Mouse (Mus musculus): ENCODE measurements at regions not wholly inside any gene's neighbourhood (a gene's known extent, or its start where the extent isn't known, plus 50 kb on each side); places are given as distances from the start of the nearest gene placed in this dataset.

DNA sequence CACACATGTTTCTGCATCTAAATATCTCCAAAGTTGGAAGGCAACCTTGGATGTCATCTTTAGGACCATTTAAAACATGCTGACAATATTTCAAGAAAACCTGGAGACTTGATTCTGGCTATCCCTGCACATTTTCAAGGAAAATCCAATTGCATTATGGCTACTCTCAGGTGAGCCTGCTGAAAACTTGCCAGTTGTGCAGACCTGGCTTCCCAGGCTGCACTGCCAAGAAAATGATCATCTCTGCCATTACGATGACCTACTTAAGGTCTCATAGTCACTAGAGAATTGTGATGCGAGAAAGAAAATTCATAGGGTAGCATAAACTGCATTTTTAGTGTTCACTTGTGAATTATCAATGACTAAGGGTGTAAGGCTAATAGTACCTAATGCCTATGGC lies 225.2 kb downstream of the Btg1 start:
- DNase-seq: no peak
- intact Hi-C loops (cut with DNase I; ENCODE audit: low total_unique reads): no loop called here

DNA sequence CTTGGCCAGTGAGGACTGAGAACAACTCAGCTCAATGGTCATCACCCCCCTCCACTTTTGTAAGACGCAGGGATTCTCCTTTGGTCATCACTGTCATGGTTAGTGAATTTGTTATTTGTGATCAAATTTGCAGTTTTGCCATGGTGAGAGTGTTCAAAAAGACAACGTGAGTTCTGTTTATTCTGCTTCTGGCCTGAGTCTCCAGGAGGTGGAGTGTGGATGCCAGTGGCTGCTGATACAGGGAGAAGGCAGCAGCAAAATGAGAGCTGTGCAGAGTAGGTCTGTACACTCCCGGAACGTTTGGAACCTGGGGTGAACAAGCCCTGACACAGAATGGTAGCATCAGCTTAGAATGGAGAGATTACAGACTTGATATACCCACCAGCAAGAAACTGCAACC lies 229.1 kb downstream of the Btg1 start:
- intact Hi-C loops (cut with DNase I; ENCODE audit: low total_unique reads): no loop called here
- no peak for DNase-seq

DNA sequence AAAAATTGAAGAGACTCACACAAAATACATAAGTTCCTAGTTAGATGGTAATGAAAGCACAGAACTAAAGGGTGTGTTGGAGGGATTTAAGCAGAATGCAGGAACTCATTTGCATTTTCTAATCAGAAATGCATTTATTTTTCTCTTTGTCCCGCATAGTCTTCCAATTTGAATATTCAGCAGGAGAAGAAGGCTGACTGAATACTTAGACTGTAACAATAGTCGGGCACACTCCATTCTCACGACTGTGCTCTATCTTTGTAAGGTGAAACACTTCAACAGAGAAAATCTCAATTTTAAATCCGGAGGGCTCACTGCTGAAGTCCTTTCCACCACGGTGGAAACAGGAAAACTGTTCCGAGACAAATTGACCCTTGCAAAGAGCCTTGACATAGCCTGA lies 230.2 kb downstream of the Btg1 start:
- no peak for DNase-seq
- intact Hi-C loops (cut with DNase I; ENCODE audit: low total_unique reads): no loop called here

DNA sequence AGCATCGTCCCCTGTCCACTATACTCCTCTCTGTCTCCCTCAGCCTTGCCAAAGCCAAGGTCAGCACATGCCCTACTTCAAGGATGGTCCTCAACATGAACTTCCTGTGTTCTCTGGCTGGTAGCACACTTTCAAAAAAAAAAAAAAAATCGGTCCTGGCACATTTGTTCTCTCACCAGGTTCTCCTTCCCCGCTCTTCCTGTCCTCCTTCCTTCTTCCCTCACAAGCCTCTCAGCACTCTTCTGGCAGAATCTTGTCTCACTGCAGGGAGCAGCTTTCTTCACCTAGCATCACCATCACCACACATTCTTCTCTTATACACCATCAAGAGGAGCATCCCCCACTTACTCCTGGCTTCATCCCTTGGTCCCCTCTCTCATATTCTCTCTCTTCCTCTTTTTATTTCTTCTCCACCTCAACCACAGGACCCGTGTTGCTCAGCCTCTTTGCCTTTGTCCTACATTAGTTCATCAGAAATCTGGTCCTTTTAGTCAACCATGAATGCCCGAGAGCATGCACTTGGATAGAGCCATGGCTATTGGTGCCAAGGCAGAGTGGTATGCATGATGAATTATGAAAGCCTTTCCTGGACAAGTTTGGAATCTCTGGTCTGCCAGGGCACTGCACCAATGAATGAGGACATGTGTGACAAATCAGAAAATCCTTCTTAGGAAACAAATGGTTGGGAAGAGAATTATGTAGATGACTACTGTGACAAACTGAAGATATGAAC lies 230.8 kb downstream of the Btg1 start:
- intact Hi-C loops (cut with DNase I; ENCODE audit: low total_unique reads): no loop called here
- DNase-seq: peak; percentile 26

DNA sequence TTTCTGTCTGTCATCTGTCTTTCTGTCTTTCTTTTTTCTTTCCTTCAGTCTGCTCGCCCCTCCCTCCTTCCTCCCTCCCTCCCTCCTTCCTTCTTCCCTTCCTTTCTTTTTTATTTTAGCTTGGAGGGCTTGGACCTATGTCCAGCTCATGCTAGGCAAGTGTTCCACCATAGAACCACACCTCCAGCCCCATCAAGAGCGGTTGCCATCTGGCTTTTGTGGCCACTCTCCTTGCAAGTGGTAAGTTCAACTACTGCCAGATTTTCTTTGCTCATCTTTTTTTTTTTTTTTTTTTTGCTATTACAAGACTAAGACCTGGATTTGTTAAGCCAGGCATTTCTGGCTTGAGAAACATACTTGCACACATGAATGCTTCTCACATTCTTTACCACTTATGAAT lies 231.7 kb downstream of the Btg1 start:
- intact Hi-C loops (cut with DNase I; ENCODE audit: low total_unique reads): no loop called here
- no peak for DNase-seq

DNA sequence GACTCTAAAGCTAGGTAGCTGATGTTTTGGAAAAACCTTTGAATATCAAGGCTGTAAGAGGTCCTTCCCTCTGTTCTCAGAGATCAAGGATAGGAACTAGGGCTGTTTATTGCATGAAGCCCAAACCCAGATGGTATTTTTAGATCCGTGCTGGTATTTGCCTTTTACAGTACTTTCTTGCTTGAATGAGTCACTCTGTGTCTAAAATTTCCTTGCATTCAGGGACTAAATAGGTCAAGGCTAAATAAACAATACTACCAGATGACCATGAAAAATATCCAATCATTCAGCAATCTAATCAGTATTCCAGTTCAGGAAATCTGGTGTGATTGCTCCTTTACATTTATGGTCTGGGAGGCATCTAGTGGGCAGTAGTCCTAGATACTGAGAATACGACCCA lies 243.6 kb downstream of the Btg1 start:
- intact Hi-C loops (cut with DNase I; ENCODE audit: low total_unique reads): no loop called here
- no peak for DNase-seq

DNA sequence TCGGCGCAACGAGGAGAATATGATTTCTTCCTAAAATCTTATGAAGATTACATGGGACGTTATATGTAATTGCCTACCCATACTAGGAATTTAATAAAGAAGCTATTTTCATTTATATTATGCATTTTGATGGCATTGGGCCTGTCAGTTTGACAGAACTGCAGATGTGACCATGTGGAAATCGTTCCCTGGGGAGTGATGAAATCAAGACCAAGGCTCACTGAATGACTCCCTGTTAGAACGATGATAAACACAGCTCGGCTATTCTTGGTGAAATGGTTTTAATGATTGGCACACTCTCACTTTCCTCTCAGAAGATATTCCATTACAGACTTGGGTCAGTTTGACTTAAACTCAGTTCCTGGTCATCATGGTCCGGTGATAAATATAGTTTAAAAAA lies 246.4 kb downstream of the Btg1 start:
- intact Hi-C loops (cut with DNase I; ENCODE audit: low total_unique reads): no loop called here
- DNase-seq: no peak

DNA sequence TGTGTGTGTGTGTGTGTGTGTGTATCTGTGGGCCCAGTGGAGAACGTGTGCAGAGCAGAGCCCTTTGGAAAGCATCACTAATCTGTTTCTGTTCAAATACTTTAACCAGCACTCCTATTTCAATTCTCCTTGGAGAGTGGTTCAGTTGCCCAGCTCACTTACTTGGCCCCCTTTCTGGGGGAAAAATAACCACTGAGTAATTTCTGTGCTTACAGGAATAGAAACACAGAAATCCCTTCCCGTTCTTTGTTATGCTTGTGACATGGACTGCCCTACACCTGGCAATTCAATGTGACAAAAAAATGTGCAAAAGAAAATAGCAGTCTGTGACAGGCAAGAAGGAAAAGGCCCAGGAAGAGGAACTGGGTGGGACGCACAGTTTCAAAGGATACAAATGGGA lies 249.7 kb downstream of the Btg1 start:
- intact Hi-C loops (cut with DNase I; ENCODE audit: low total_unique reads): no loop called here
- no peak for DNase-seq

DNA sequence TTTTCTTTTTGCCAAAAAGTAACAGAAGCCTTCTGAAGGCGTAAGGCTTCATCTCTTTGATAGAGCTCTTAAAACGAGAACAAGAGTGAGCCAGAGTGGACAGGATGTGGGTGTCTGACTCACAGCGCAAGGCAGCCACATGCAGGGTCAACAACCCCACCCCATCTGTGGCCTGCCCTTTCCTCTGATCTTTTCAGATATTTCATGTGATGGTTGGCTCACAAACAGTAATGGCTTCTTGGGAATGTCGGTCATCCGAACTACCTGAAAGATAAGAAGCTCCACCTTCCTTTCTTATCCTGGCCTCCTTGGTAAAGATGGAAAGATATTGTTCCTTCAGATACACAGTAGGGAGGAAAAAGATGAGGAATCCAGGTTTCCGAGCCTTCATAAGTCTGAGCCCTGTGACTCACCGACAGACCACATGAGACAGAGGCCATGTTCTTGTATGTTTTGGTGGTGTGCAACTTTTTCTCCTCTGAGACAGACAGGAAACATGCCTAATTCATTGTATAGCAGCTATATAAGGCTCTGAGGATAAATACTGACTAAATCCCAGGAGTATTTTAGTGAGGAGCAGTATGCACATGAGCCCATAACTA lies 254.9 kb downstream of the Btg1 start:
- no peak for DNase-seq
- intact Hi-C loops (cut with DNase I; ENCODE audit: low total_unique reads): no loop called here

DNA sequence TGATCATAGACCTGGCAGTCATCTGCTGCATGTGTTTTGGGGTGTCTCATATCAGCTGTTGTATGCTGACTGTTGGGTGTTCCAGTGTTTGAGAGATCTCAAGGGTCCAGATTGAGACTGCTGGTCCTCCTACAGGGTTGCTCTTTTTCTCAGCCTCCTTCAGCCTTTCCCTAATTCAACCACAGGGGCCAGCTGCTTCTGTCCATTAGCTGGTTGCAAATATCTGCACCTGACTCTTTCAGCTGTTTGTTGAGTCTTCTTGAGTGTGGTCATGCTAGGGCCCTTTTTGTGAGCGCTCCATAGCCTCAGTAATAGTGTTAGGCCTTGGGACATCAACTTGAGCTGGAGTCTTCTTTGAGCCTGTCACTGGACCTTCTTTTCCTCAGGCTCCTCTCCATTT lies 257.8 kb downstream of the Btg1 start:
- DNase-seq: no peak

DNA sequence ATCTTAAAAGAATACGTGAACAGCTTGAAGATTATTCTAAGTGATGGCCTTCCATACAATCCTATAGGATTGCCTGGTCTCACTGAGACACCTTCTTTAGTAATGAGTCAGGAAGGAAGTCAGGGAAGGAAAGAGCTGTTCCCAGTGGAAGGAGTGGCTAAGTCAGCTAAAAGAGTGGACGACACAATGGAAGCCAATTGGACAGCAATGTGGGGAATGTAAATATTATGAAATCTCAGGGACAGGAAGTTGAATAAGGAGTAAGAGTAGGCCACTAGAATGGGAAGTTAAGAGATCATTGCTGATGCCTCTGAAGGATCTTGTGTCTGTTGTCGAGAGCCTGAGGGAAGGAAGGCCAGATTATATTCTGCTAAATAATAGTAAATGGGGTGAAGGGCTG lies 258.9 kb downstream of the Btg1 start:
- no peak for DNase-seq
- intact Hi-C loops (cut with DNase I; ENCODE audit: low total_unique reads): no loop called here

More for the DNA sequence above, 257.8 kb downstream of the Btg1 start:
- intact Hi-C loops (cut with DNase I; ENCODE audit: low total_unique reads): no loop called here

DNA sequence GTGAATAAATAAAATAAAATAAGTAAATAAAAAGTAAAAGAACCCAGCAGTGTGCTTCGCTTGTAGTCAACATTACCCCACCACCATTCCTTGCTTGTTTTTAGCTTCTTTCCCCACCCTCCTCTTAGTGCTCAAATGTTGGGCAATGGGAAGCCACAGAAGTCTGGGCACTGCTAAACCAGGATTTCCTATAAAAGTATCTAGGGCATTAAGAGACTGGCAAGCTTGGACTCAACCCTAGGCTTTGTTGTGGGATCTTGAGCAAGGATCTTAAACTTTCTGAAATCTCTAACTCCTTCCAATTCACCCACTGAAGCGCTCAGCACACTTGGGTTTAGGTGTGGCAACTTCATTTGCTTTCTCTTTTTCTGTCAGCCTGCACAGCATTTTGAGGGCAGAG lies 262.6 kb downstream of the Btg1 start:
- no peak for DNase-seq
- intact Hi-C loops (cut with DNase I; ENCODE audit: low total_unique reads): no loop called here

DNA sequence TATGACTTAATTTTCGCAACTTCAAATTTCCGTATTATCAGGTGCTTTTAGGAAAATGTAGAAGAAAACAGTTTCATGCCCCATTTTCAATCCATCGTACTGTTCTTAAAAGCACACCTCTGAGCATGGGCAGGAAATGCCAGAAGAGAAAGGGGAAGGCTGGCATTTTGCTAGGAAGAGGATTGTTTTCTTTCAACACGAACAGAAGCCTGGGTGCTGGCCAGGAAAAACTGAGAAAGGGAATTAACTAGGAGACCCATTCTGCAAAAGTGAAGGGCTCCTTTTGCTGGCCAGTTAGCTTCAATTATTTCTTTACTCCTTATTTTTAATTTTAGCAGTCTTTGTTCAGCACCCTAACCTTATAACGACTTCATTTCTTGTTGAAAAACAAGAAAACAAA lies 264.0 kb downstream of the Btg1 start:
- intact Hi-C loops (cut with DNase I; ENCODE audit: low total_unique reads): no loop called here
- no peak for DNase-seq

DNA sequence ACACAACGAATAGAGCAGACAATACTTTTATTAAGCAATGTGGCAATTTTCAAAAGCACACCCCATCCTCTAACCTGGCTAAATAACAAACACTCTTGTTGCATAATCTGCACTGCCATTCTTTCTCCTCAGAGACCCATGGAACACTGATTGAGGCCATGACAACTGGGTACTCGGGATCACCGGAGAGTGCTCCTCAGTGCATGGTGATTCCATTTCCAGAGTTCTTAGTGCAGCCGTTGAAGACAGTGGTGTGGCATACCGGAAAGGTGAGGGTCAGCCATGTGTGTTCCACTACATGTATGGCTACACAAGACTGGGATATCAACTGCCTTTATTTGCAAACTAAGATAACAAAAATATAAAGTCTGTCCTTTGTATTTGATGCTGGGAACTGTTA lies 264.4 kb downstream of the Btg1 start:
- intact Hi-C loops (cut with DNase I; ENCODE audit: low total_unique reads): no loop called here
- DNase-seq: no peak

DNA sequence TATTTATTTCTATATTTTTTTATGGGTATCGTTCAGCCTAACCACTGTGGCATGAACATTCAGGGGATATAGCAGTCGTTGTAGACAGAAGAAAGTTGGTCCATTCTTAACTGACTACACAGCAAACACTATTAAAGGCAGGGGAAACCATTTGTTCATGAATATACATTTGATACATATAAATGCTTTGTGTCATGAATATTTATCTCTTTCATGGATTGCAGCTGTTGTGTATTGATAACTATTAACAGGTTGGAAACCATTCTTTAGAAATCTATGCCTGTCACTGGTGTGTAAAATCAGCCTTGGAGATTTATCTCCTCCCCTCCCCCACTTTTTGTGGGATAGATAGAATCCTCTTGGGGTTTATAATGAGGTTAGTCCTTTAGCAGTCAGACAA lies 264.9 kb downstream of the Btg1 start:
- intact Hi-C loops (cut with DNase I; ENCODE audit: low total_unique reads): no loop called here

DNA sequence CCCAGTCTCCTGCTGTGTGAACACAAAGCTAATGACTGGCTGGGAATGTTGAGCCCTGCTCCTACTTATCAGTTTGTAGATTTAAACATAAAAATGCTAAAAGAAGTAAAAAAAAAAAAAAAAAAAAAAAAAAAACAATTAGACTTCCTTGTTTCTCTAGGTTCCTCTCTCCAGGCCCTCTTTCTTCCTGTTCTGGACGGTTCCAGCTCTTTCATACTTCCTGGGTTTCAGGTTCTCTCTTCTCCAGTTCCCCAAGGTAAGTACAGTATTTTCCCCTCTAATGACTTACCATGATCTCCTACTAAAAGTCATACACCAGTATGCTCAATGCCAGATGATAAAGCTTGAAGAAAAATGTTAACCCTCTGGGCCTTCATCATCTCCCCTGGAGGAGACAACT lies 284.3 kb downstream of the Btg1 start:
- intact Hi-C loops (cut with DNase I; ENCODE audit: low total_unique reads): no loop called here
- DNase-seq: no peak

More for the DNA sequence above, 264.9 kb downstream of the Btg1 start:
- no peak for DNase-seq

DNA sequence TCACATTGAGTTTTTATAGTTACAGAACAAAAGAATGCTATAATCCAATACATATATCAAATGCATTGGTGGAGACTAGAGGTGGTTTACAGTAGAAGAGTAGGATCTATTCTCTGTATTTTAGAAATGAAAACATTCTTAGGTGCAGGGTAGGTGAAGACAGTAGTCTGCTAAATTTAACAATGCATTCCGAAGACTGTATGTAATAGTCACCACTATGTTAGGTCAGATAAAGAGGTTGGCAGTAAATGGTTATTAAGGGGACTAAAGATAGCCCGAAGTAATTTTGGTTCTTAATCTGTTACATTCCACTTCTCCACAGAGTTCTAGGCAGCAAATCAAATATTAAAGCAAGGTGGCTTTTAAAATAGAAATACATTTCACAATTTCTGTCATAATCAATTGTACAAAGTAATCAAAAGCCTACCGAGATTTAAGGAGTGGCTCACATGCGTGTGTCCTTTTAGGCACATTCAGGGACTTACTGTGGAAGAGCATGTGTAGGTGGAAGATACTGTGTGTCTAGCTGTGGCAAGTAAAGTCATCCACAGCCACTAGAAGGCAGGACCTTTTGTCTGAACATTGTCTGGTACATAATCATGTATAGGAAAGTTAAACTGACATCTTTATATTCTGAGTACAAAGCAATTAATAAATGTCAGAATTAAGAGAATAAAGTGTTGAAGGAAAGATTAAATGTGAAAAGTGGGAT lies 288.4 kb downstream of the Btg1 start:
- intact Hi-C loops (cut with DNase I; ENCODE audit: low total_unique reads): no loop called here
- no peak for DNase-seq

DNA sequence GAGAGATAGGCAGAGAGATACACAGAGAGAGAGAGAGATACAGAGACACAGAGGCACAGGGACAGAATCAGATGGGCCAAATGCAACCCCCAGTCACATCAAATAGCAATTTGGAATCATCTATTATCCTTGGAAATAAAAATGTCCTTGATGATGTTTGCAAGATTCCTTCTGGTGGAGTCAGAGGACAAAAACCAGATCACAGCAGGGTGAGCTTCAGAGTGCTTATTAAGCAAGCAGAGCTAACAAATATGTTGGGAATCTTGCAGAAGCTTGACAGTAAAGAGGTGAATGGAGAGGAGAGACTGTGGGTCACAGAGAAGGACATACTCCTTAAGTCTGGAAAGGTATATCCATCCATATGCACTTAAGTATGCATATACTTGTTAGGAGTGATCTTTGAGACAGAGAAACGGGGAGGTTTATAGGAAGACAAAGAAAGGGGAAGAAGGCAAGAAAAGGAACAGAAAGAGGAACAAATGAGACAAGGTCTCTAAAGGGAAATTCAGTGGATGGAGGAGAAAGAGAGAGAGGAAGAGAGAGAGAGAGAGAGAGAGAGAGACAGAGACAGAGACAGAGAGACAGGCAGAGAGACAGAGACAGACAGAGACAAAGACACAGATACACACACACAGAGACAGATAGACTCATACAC lies 293.0 kb downstream of the Btg1 start:
- no peak for DNase-seq
- intact Hi-C loops (cut with DNase I; ENCODE audit: low total_unique reads): no loop called here

DNA sequence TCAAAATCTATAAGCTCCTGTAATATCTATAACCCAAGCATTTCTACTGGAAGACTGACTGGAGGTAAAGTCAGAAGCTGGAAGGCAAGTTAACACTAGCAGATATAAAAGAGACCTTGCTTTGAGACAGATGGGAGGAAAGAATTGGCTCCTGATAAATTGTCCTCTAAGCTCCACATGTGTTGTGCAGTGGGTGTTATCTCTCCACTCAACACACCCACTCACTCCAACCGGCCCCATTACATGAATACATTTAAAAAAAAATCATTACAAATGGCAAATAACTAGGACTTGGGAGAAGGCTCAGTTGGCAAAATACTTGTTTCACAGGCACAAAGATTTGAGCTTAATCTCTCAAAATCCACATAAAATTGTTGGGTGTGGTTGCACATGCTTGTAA lies 304.4 kb downstream of the Btg1 start:
- intact Hi-C loops (cut with DNase I; ENCODE audit: low total_unique reads): loop anchor here (10.0 kb wide), 1 partner anchor 706 kb away; no protein-coding TSS in a partner anchor
- DNase-seq: no peak

DNA sequence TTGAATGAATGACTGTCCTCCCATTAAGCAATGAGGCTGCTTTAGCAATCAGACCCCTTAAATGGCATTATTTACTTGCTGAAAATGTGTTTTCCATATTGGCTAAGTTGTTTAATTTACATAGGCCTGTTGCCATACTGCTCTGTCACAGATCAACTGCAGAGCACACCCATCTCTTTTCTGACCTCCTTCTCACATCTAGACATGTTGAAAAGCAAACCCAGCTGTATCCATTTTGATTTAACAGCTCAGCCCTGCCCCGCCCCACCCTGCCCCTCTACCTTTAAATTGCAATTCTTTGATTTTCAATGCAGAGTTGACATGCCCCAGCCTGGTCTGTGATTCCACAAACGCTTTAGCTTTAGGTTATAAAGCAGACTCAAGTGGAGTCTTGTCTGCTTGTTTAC lies 307.5 kb downstream of the Btg1 start:
- intact Hi-C loops (cut with DNase I; ENCODE audit: low total_unique reads): loop anchor here (10.0 kb wide), 1 partner anchor 709 kb away; no protein-coding TSS in a partner anchor
- DNase-seq: no peak

Data from gastrocnemius, postnatal 14 days (tissue).